Mouse (Mus musculus) G1E (cell line): ENCODE measurements around the gene Ube2q1.

Experiments
- CTCF ChIP-seq: IDR thresholded peaks from 2 replicates; pipeline ENCODE4 v1.5.1; 2012; ENCODE audit warnings: low read depth, low read length, inconsistent platforms, mixed read lengths
- GATA1 ChIP-seq: IDR thresholded peaks from 2 replicates; pipeline ENCODE4 v1.6.1; 2012; ENCODE audit warnings: borderline replicate concordance, low read length, inconsistent platforms, mixed read lengths
- POLR2AphosphoS5 ChIP-seq: IDR thresholded peaks from 2 replicates; pipeline ENCODE4 v1.6.1; 2012; ENCODE audit warnings: low read depth, low read length, inconsistent platforms; ENCODE audit not compliant: insufficient replicate concordance

DNA sequence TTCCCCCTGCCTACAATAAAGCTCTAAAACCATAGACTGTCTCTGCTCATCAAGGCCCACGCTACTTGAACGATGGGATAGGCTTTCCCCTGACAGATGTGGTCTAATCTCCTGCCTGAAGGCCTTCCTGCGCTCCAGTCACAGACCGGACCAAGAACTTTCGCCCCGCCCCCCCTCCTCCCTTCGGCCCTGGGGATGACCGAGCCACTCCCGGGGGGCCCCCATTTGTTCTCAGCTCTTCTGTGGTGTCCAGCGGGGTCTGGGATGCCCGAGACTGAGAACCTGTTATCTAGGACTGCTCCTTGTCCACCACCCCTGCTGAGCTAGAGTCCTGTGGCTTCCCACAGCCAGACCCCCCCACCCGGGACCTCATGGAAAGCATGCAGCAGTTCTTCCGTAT lies 26.1 kb downstream of the Ube2q1 start:
- TF ChIP-seq GATA1, result no peak
- TF ChIP-seq CTCF, result no peak
- no peak for TF ChIP-seq POLR2AphosphoS5
